Mouse (Mus musculus) forebrain, embryonic 10.5 days (tissue): ENCODE measurements at regions not wholly inside any gene's neighbourhood (a gene's known extent, or its start where the extent isn't known, plus 50 kb on each side); places are given as distances from the start of the nearest gene placed in this dataset.

Source experiments
- DNase-seq: peaks from one replicate; pipeline ENCODE4 v3.0.0-alpha.2; 2017; ENCODE audit warnings: low spot score; ENCODE audit errors: extremely low spot score
- H3K27ac ChIP-seq: fragments of 300-500 bp; sonication (generic); 2 replicates; pipeline ENCODE4 v1.5.1; 2016; ENCODE audit warnings: mild to moderate bottlenecking
- H3K27me3 ChIP-seq: fragments of 300-500 bp; sonication (generic); 2 replicates; pipeline ENCODE4 v1.6.1; 2016; ENCODE audit warnings: mild to moderate bottlenecking; ENCODE audit not compliant: poor library complexity, severe bottlenecking
- H3K36me3 ChIP-seq: fragments of 300-500 bp; sonication (generic); replicated peaks from 2 replicates; pipeline ENCODE4 v1.6.1; 2016; ENCODE audit warnings: mild to moderate bottlenecking, moderate library complexity
- H3K4me1 ChIP-seq: fragments of 300-500 bp; sonication (generic); 2 replicates; pipeline ENCODE4 v1.6.1; 2016
- H3K4me3 ChIP-seq: fragments of 300-500 bp; sonication (generic); 2 replicates; pipeline ENCODE4 v1.5.1; 2016; ENCODE audit warnings: mild to moderate bottlenecking, moderate library complexity
- H3K9me3 ChIP-seq: fragments of 300-500 bp; sonication (generic); 2 replicates; pipeline ENCODE4 v1.6.1; 2016; ENCODE audit warnings: mild to moderate bottlenecking, moderate library complexity
- WGBS: fragments of 180-500 bp; shearing (Covaris S2); methylation state at CpG from one replicate; pipeline ENCODE4 v1.1.7; 2016; 5-methylcytosine and 5-hydroxymethylcytosine counted together

GRCm38 (mm10) chr4:105307356-105307755 is 150.2 kb downstream of the Plpp3 start:
- no peaks in the 10 kb centered on the region for H3K36me3 ChIP-seq
- peaks cover 4% of the 10 kb centered on the region; the same call in 1 of the 2 replicates for H3K4me1 ChIP-seq
- H3K4me3 ChIP-seq, result no peak overlapping the region
- 84% methylated on average over 4 of the region's 4 CpGs for WGBS
- no peak overlapping the region for H3K27ac ChIP-seq
- no peaks in the 10 kb centered on the region for H3K27me3 ChIP-seq
- no peak for DNase-seq
- H3K9me3 ChIP-seq, result 0 out of 2 replicates have a peak, but pooled peaks cover 4% of the 10 kb centered on the region

GRCm38 (mm10) chr4:105307905-105308304 is 150.8 kb downstream of the Plpp3 start:
- 89% methylated on average over 5 of the region's 5 CpGs for WGBS
- no peak for DNase-seq
- H3K27me3 ChIP-seq, result no peaks in the 10 kb centered on the region

GRCm38 (mm10) chr4:105308971-105309488 is 151.9 kb downstream of the Plpp3 start:
- 91% methylated on average over 5 of the region's 5 CpGs for WGBS
- 0 out of 2 replicates have a peak, but pooled peaks cover 4% of the 10 kb centered on the region for H3K9me3 ChIP-seq
- DNase-seq, result no peak
- no peaks in the 10 kb centered on the region for H3K4me1 ChIP-seq
- H3K27ac ChIP-seq, result no peak overlapping the region
- no peaks in the 10 kb centered on the region for H3K27me3 ChIP-seq
- H3K36me3 ChIP-seq, result no peaks in the 10 kb centered on the region
- no peak overlapping the region for H3K4me3 ChIP-seq

More at GRCm38 (mm10) chr4:105307905-105308304, 150.8 kb downstream of the Plpp3 start:
- H3K36me3 ChIP-seq, result no peaks in the 10 kb centered on the region
- H3K4me1 ChIP-seq, result peaks cover under 1% of the 10 kb centered on the region; the same call in 1 of the 2 replicates
- no peak overlapping the region for H3K4me3 ChIP-seq
- 0 out of 2 replicates have a peak, but pooled peaks cover 4% of the 10 kb centered on the region for H3K9me3 ChIP-seq
- H3K27ac ChIP-seq, result no peak overlapping the region

- no peaks in the 10 kb centered on the region for H3K27me3 ChIP-seq
- DNase-seq, result no peak
- no peaks in the 10 kb centered on the region for H3K36me3 ChIP-seq
- no peaks in the 10 kb centered on the region for H3K9me3 ChIP-seq
- H3K27ac ChIP-seq, result peak overlapping the region; percentile 35; the same call in 1 of the 2 replicates
- H3K4me3 ChIP-seq, result no peak overlapping the region
- no peaks in the 10 kb centered on the region for H3K4me1 ChIP-seq
- 81% methylated on average over 7 of the region's 7 CpGs for WGBS
Observed at GRCm38 (mm10) chr4:105312643-105313042, 155.5 kb downstream of the Plpp3 start.

- no peaks in the 10 kb centered on the region for H3K27me3 ChIP-seq
- no peaks in the 10 kb centered on the region for H3K4me1 ChIP-seq
- no peaks in the 10 kb centered on the region for H3K36me3 ChIP-seq
- no peaks in the 10 kb centered on the region for H3K9me3 ChIP-seq
- H3K4me3 ChIP-seq, result no peak overlapping the region
- no peak overlapping the region for H3K27ac ChIP-seq
- 87% methylated on average over 10 of the region's 10 CpGs for WGBS
- no peak for DNase-seq
Observed at GRCm38 (mm10) chr4:105313151-105313818, 156.1 kb downstream of the Plpp3 start.

GRCm38 (mm10) chr4:105315095-105315494 is 157.9 kb downstream of the Plpp3 start:
- Histone ChIP-seq H3K27me3 (no peaks in the 10 kb centered on the region), H3K9me3 (no peaks in the 10 kb centered on the region), H3K4me3 (no peak overlapping the region), H3K4me1 (no peaks in the 10 kb centered on the region), H3K27ac (no peak overlapping the region), H3K36me3 (no peaks in the 10 kb centered on the region)
- 85% methylated on average over 5 of the region's 5 CpGs for WGBS
- no peak for DNase-seq

- no peak overlapping the region for H3K27ac ChIP-seq
- no peaks in the 10 kb centered on the region for H3K4me1 ChIP-seq
- WGBS, result 81% methylated on average over 12 of the region's 12 CpGs
- H3K36me3 ChIP-seq, result no peaks in the 10 kb centered on the region
- no peaks in the 10 kb centered on the region for H3K27me3 ChIP-seq
- H3K4me3 ChIP-seq, result no peak overlapping the region
- H3K9me3 ChIP-seq, result no peaks in the 10 kb centered on the region
- no peak for DNase-seq
Observed at GRCm38 (mm10) chr4:105316478-105317206, 159.5 kb downstream of the Plpp3 start.

GRCm38 (mm10) chr4:105318421-105318820 is 161.3 kb downstream of the Plpp3 start:
- H3K4me1 ChIP-seq, result peaks cover 11% of the 10 kb centered on the region
- H3K27ac ChIP-seq, result no peak overlapping the region
- 88% methylated on average over 2 of the region's 2 CpGs for WGBS
- no peaks in the 10 kb centered on the region for H3K36me3 ChIP-seq
- H3K4me3 ChIP-seq, result no peak overlapping the region
- no peak for DNase-seq
- H3K9me3 ChIP-seq, result no peaks in the 10 kb centered on the region
- H3K27me3 ChIP-seq, result no peaks in the 10 kb centered on the region

- Histone ChIP-seq H3K27ac (no peak overlapping the region), H3K27me3 (no peaks in the 10 kb centered on the region), H3K4me1 (peaks cover 30% of the 10 kb centered on the region), H3K36me3 (no peaks in the 10 kb centered on the region), H3K4me3 (no peak overlapping the region), H3K9me3 (no peaks in the 10 kb centered on the region)
- DNase-seq, result no peak
- WGBS, result 75% methylated on average over 1 of the region's 1 CpGs
Observed at GRCm38 (mm10) chr4:105323446-105323845, 166.3 kb downstream of the Plpp3 start.

GRCm38 (mm10) chr4:105326989-105327388 is 169.8 kb downstream of the Plpp3 start:
- Histone ChIP-seq H3K27me3 (no peaks in the 10 kb centered on the region), H3K4me3 (no peak overlapping the region), H3K36me3 (no peaks in the 10 kb centered on the region), H3K9me3 (no peaks in the 10 kb centered on the region), H3K27ac (peak overlapping the region; percentile 51; the same call in 1 of the 2 replicates), H3K4me1 (peaks cover 37% of the 10 kb centered on the region)
- DNase-seq, result no peak
- 44% methylated on average over 3 of the region's 3 CpGs for WGBS

GRCm38 (mm10) chr4:105327711-105328471 is 170.7 kb downstream of the Plpp3 start:
- Histone ChIP-seq H3K4me3 (no peak overlapping the region), H3K27ac (no peak overlapping the region; the same call in 1 of the 2 replicates), H3K27me3 (no peaks in the 10 kb centered on the region), H3K4me1 (peaks cover 32% of the 10 kb centered on the region), H3K9me3 (no peaks in the 10 kb centered on the region), H3K36me3 (no peaks in the 10 kb centered on the region)
- no peak for DNase-seq
- 87% methylated on average over 5 of the region's 5 CpGs for WGBS

- H3K9me3 ChIP-seq, result no peaks in the 10 kb centered on the region
- 88% methylated on average over 10 of the region's 10 CpGs for WGBS
- DNase-seq, result no peak
- H3K27me3 ChIP-seq, result no peaks in the 10 kb centered on the region
- no peaks in the 10 kb centered on the region for H3K36me3 ChIP-seq
- peak overlapping the region; percentile 54 for H3K27ac ChIP-seq
- H3K4me1 ChIP-seq, result peaks cover 24% of the 10 kb centered on the region
- H3K4me3 ChIP-seq, result no peak overlapping the region
Observed at GRCm38 (mm10) chr4:105328776-105329175, 171.6 kb downstream of the Plpp3 start.
